In genomic region chr7:19701069-19701761, GRCm38 (mm10) we compare ENCODE assay signal across 8 mouse cellular contexts. TPM values are rescaled to one million over a fixed set of nuclear protein-coding genes. Genes with fewer than 3 reads are reported as not detected.
A peak's percentile ranks its signal among the peaks of the same experiment; 100 is the strongest.
DNase-seq lines count a peak whose midpoint lies in the region; ATAC-seq and TF ChIP-seq lines count a peak whose summit lies in the region.

No protein-coding gene starts in this region.

- no peaks in the 10 kb centered on the region for H3K9me3 ChIP-seq in limb, embryonic 13.5 days
- H3K9me3 ChIP-seq in midbrain, embryonic 13.5 days = no peaks in the 10 kb centered on the region
- no peaks in the 10 kb centered on the region for H3K9me3 ChIP-seq in stomach, embryonic 14.5 days (ENCODE audit: control insufficient read depth, low read depth, low read length)

- TF ChIP-seq POLR2A in cerebellum, adult 2 months (IDR thresholded peaks at IDR 0.05; ENCODE audit: borderline replicate concordance, insufficient read depth, low read length) = no peak
- no peak; the same call in none of the 2 replicates for TF ChIP-seq POLR2A in heart, adult 2 months (IDR thresholded peaks at IDR 0.05; ENCODE audit: insufficient read depth, low read depth, low read length)
- no peak for TF ChIP-seq POLR2A in kidney, adult 2 months (IDR thresholded peaks at IDR 0.05; ENCODE audit: low read depth, low read length)

- H3K9ac ChIP-seq in heart, adult 2 months (ENCODE audit: low read depth, low read length) = peak overlapping the region; percentile 66
- H3K9ac ChIP-seq in limb, embryonic 13.5 days = no peak overlapping the region
- H3K9ac ChIP-seq in midbrain, embryonic 13.5 days (replicated peaks) = no peak overlapping the region
- H3K9ac ChIP-seq in stomach, embryonic 14.5 days (replicated peaks; ENCODE audit: low read depth, low read length) = no peak overlapping the region

- 0 out of 2 replicates have a peak overlapping the region, but pooled peaks have one; percentile 7 for H3K4me2 ChIP-seq in limb, embryonic 13.5 days (replicated peaks)
- H3K4me2 ChIP-seq in midbrain, embryonic 13.5 days (replicated peaks) = no peak overlapping the region
- H3K4me2 ChIP-seq in stomach, embryonic 14.5 days (replicated peaks; ENCODE audit: low read depth, low read length) = no peak overlapping the region

- peak; percentile 80 for TF ChIP-seq EP300 in heart, adult 2 months (IDR thresholded peaks at IDR 0.05; ENCODE audit: insufficient read depth, low read depth, low read length)

- WGBS in cerebellum, adult 2 months = 38% methylated on average over 22 of the region's 22 CpGs
- WGBS in heart, adult 2 months = 23% methylated on average over 22 of the region's 22 CpGs
- WGBS in kidney, adult 2 months = 28% methylated on average over 22 of the region's 22 CpGs
- 35% methylated on average over 22 of the region's 22 CpGs for WGBS in limb, embryonic 13.5 days
- 33% methylated on average over 22 of the region's 22 CpGs for WGBS in midbrain, embryonic 13.5 days
- 29% methylated on average over 21 of the region's 22 CpGs for WGBS in stomach, embryonic 14.5 days

- intact Hi-C loops in heart, adult 2 months (cut with DNase I) = loop anchor here (1.0 to 10.0 kb wide), 3 partner anchors 32 to 299 kb away; partner anchors contain the start of genes Ckm and Klc3

- peak; percentile 38 to 47 for DNase-seq in cerebellum, adult 2 months
- no peak for DNase-seq in cerebellum, adult 9-10 months
- peak; percentile 80 for DNase-seq in embryo, embryonic 10.5 days (ENCODE audit: low spot score)
- peak; percentile 84 to 85 for DNase-seq in heart, adult 2 months
- DNase-seq in kidney, adult 2 months = peak; percentile 87

- no peak overlapping the region for H3K27ac ChIP-seq in cerebellum, adult 2 months (ENCODE audit: insufficient read depth, low read length)
- H3K27ac ChIP-seq in heart, adult 2 months = peak overlapping the region; percentile 84
- H3K27ac ChIP-seq in kidney, adult 2 months (ENCODE audit: insufficient read depth, low read depth, low read length) = peak overlapping the region; percentile 59
- no peak overlapping the region for H3K27ac ChIP-seq in limb, embryonic 13.5 days
- H3K27ac ChIP-seq in midbrain, embryonic 13.5 days = no peak overlapping the region; the same call in 1 of the 2 replicates
- H3K27ac ChIP-seq in stomach, embryonic 14.5 days (ENCODE audit: low read length) = peak overlapping the region; percentile 35; the same call in 1 of the 2 replicates

- H3K4me1 ChIP-seq in cerebellum, adult 2 months (ENCODE audit: control insufficient read depth, insufficient read depth, low read length) = 0 out of 2 replicates have a peak, but pooled peaks cover 4% of the 10 kb centered on the region
- peaks cover 15% of the 10 kb centered on the region for H3K4me1 ChIP-seq in heart, adult 2 months (ENCODE audit: control insufficient read depth, insufficient read depth, low read length)
- H3K4me1 ChIP-seq in kidney, adult 2 months (ENCODE audit: control insufficient read depth, insufficient read depth, low read length) = peaks cover 20% of the 10 kb centered on the region
- H3K4me1 ChIP-seq in limb, embryonic 13.5 days = peaks cover 18% of the 10 kb centered on the region
- H3K4me1 ChIP-seq in midbrain, embryonic 13.5 days (replicated peaks) = peaks cover 21% of the 10 kb centered on the region
- peaks cover 19% of the 10 kb centered on the region for H3K4me1 ChIP-seq in stomach, embryonic 14.5 days (ENCODE audit: control insufficient read depth, insufficient read depth, low read length)

- H3K27me3 ChIP-seq in cerebellum, adult 2 months (ENCODE audit: control insufficient read depth, insufficient read depth, low read length) = no peaks in the 10 kb centered on the region
- H3K27me3 ChIP-seq in heart, adult 2 months (ENCODE audit: control insufficient read depth, insufficient read depth, low read length) = no peaks in the 10 kb centered on the region
- H3K27me3 ChIP-seq in kidney, adult 2 months (replicated peaks; ENCODE audit: control insufficient read depth, insufficient read depth, low read length) = no peaks in the 10 kb centered on the region
- H3K27me3 ChIP-seq in limb, embryonic 13.5 days = peaks cover 6% of the 10 kb centered on the region; the same call in 1 of the 2 replicates
- H3K27me3 ChIP-seq in midbrain, embryonic 13.5 days = no peaks in the 10 kb centered on the region
- H3K27me3 ChIP-seq in stomach, embryonic 14.5 days (ENCODE audit: control insufficient read depth, insufficient read depth, low read length) = no peaks in the 10 kb centered on the region

- H3K79me2 ChIP-seq in heart, adult 2 months (replicated peaks; ENCODE audit: control insufficient read depth, insufficient read depth, low read length) = no peaks in the 10 kb centered on the region

- no peak overlapping the region for H3K4me3 ChIP-seq in cerebellum, adult 2 months (replicated peaks; ENCODE audit: insufficient read depth, low read depth, low read length)
- 0 out of 2 replicates have a peak overlapping the region, but pooled peaks have one; percentile 1 for H3K4me3 ChIP-seq in heart, adult 2 months
- H3K4me3 ChIP-seq in kidney, adult 2 months (ENCODE audit: insufficient read depth, low read depth, low read length) = no peak overlapping the region
- H3K4me3 ChIP-seq in limb, embryonic 13.5 days = no peak overlapping the region
- H3K4me3 ChIP-seq in midbrain, embryonic 13.5 days (replicated peaks) = no peak overlapping the region
- H3K4me3 ChIP-seq in stomach, embryonic 14.5 days (ENCODE audit: low read depth, low read length) = no peak overlapping the region

- ATAC-seq in limb, embryonic 13.5 days (ENCODE audit: low FRiP score, low read depth) = no peak
- ATAC-seq in midbrain, embryonic 13.5 days = peak; percentile 50
- peak; percentile 85 for ATAC-seq in stomach, embryonic 14.5 days (ENCODE audit: insufficient number of reproducible peaks, insufficient read depth, low FRiP score, low read depth)

- TF ChIP-seq CTCF in cerebellum, adult 2 months (IDR thresholded peaks at IDR 0.05; ENCODE audit: borderline replicate concordance, insufficient read depth, low read depth, low read length) = peak; percentile 44
- peak; percentile 82 for TF ChIP-seq CTCF in heart, adult 2 months (IDR thresholded peaks at IDR 0.05)
- peak; percentile 73 for TF ChIP-seq CTCF in kidney, adult 2 months (conservative IDR thresholded peaks at IDR 0.05; ENCODE audit: insufficient read depth, insufficient read length, low read depth, low read length)

- no peaks in the 10 kb centered on the region; the same call in 1 of the 2 replicates for H3K36me3 ChIP-seq in heart, adult 2 months (ENCODE audit: control insufficient read depth, insufficient read depth, low read length)
- no peaks in the 10 kb centered on the region for H3K36me3 ChIP-seq in kidney, adult 2 months (ENCODE audit: control insufficient read depth, insufficient read depth, low read length)
- peaks cover 49% of the 10 kb centered on the region for H3K36me3 ChIP-seq in limb, embryonic 13.5 days
- H3K36me3 ChIP-seq in midbrain, embryonic 13.5 days = peaks cover 36% of the 10 kb centered on the region
- peaks cover 7% of the 10 kb centered on the region for H3K36me3 ChIP-seq in stomach, embryonic 14.5 days (ENCODE audit: control insufficient read depth, insufficient read depth, low read length)

RNA-seq across cellular contexts. Expression of gene Apoe, which starts 2.2 kb away (rescaled TPM):
- 2,800 and 2,936 TPM in 2 replicates for polyA plus RNA-seq in cerebellum, adult 2 months (2012; rRNA removed)
- 100 to 1,000 TPM; 278 to 293 TPM for total RNA-seq in heart, adult 2 months (2021)
- 456 and 519 TPM in 2 replicates for polyA plus RNA-seq in heart, adult 2 months (2012; rRNA removed)
- polyA plus RNA-seq in kidney, adult 2 months (2012; rRNA removed) = 922 and 939 TPM in 2 replicates
- polyA plus RNA-seq in limb, embryonic 13.5 days (2015; fragmentation: Nextera tagmentation; extraction: Ambion mirVana) = 236 and 241 TPM in 2 replicates
- polyA plus RNA-seq in midbrain, embryonic 13.5 days (2015; fragmentation: Nextera tagmentation; extraction: Ambion mirVana) = 173 and 194 TPM in 2 replicates
- polyA plus RNA-seq in stomach, embryonic 14.5 days (2014; fragmentation: Nextera tagmentation; extraction: Ambion mirVana) = 291 and 299 TPM in 2 replicates

RNA-seq across cellular contexts. Expression of gene Apoc1, which starts 8.8 kb away (rescaled TPM):
- polyA plus RNA-seq in cerebellum, adult 2 months (2012; rRNA removed) = 5.1 and 6.6 TPM in 2 replicates
- 1 to 10 TPM; 2.7 to 4.2 TPM for total RNA-seq in heart, adult 2 months (2021)
- polyA plus RNA-seq in heart, adult 2 months (2012; rRNA removed) = 3.1 and 7.2 TPM in 2 replicates
- 12.2 and 16.5 TPM in 2 replicates for polyA plus RNA-seq in kidney, adult 2 months (2012; rRNA removed)
- 8.9 and 10.3 TPM in 2 replicates for polyA plus RNA-seq in limb, embryonic 13.5 days (2015; fragmentation: Nextera tagmentation; extraction: Ambion mirVana)
- polyA plus RNA-seq in midbrain, embryonic 13.5 days (2015; fragmentation: Nextera tagmentation; extraction: Ambion mirVana) = 0.94 and 1.0 TPM in 2 replicates
- 10.9 and 12.6 TPM in 2 replicates for polyA plus RNA-seq in stomach, embryonic 14.5 days (2014; fragmentation: Nextera tagmentation; extraction: Ambion mirVana)

RNA-seq across cellular contexts. Expression of gene Tomm40, which starts 14.0 kb away (rescaled TPM):
- polyA plus RNA-seq in cerebellum, adult 2 months (2012; rRNA removed) = 125 TPM in 2 replicates
- total RNA-seq in heart, adult 2 months (2021) = 10 to 100 TPM; 92.7 to 98.2 TPM
- 81.9 and 91.2 TPM in 2 replicates for polyA plus RNA-seq in heart, adult 2 months (2012; rRNA removed)
- polyA plus RNA-seq in kidney, adult 2 months (2012; rRNA removed) = 83.9 and 86.3 TPM in 2 replicates
- polyA plus RNA-seq in limb, embryonic 13.5 days (2015; fragmentation: Nextera tagmentation; extraction: Ambion mirVana) = 126 and 133 TPM in 2 replicates
- polyA plus RNA-seq in midbrain, embryonic 13.5 days (2015; fragmentation: Nextera tagmentation; extraction: Ambion mirVana) = 105 and 125 TPM in 2 replicates
- 91.2 and 108 TPM in 2 replicates for polyA plus RNA-seq in stomach, embryonic 14.5 days (2014; fragmentation: Nextera tagmentation; extraction: Ambion mirVana)

RNA-seq across cellular contexts. Expression of gene Apoc4, which starts 19.9 kb away (rescaled TPM):
- polyA plus RNA-seq in cerebellum, adult 2 months (2012; rRNA removed) = not detected in 2 replicates
- total RNA-seq in heart, adult 2 months (2021) = not detected
- polyA plus RNA-seq in heart, adult 2 months (2012; rRNA removed) = 0.82 TPM in 1 of 2 replicates, not detected in the other
- polyA plus RNA-seq in kidney, adult 2 months (2012; rRNA removed) = 0.29 TPM in 1 of 2 replicates, not detected in the other
- not detected in 2 replicates for polyA plus RNA-seq in limb, embryonic 13.5 days (2015; fragmentation: Nextera tagmentation; extraction: Ambion mirVana)
- polyA plus RNA-seq in midbrain, embryonic 13.5 days (2015; fragmentation: Nextera tagmentation; extraction: Ambion mirVana) = not detected in 2 replicates
- polyA plus RNA-seq in stomach, embryonic 14.5 days (2014; fragmentation: Nextera tagmentation; extraction: Ambion mirVana) = 0.39 TPM in 1 of 2 replicates, not detected in the other

RNA-seq across cellular contexts. Expression of gene Gm44805, which starts 20.0 kb away (rescaled TPM):
- not detected in 2 replicates for polyA plus RNA-seq in cerebellum, adult 2 months (2012; rRNA removed)
- total RNA-seq in heart, adult 2 months (2021) = not detected
- not detected in 2 replicates for polyA plus RNA-seq in heart, adult 2 months (2012; rRNA removed)
- polyA plus RNA-seq in kidney, adult 2 months (2012; rRNA removed) = not detected in 2 replicates
- 0.64 TPM in 1 of 2 replicates, not detected in the other for polyA plus RNA-seq in limb, embryonic 13.5 days (2015; fragmentation: Nextera tagmentation; extraction: Ambion mirVana)
- not detected in 2 replicates for polyA plus RNA-seq in midbrain, embryonic 13.5 days (2015; fragmentation: Nextera tagmentation; extraction: Ambion mirVana)
- not detected in 2 replicates for polyA plus RNA-seq in stomach, embryonic 14.5 days (2014; fragmentation: Nextera tagmentation; extraction: Ambion mirVana)

Comparison
In these comparisons a context has a peak if more than half of its experiments do, and no peak if none do; other contexts are left out.
1. H3K27ac ChIP-seq: peak in heart, adult 2 months (single experiment), kidney, adult 2 months (single experiment) and stomach, embryonic 14.5 days (single experiment); none in cerebellum, adult 2 months (single experiment), limb, embryonic 13.5 days (single experiment) and midbrain, embryonic 13.5 days (single experiment).
2. Peak in every context shown above with its lines, with median percentiles within 50 percentile points of each other: CTCF ChIP-seq.